Mouse (Mus musculus) ES-Bruce4 (cell line): Measurements from ENCODE around the gene Il12rb1.

Experiments used
- CTCF ChIP-seq: IDR thresholded peaks from one replicate; pipeline ENCODE4 v1.8.1; 2011; ENCODE audit warnings: low read depth, low read length
- EP300 ChIP-seq: IDR thresholded peaks from 2 replicates; pipeline ENCODE4 v1.6.1; 2011; ENCODE audit warnings: low read depth, low read length; ENCODE audit not compliant: insufficient read depth
- POLR2A ChIP-seq: IDR thresholded peaks from one replicate; pipeline ENCODE4 v1.8.1; 2011; ENCODE audit warnings: low read length; ENCODE audit not compliant: insufficient read depth

DNA sequence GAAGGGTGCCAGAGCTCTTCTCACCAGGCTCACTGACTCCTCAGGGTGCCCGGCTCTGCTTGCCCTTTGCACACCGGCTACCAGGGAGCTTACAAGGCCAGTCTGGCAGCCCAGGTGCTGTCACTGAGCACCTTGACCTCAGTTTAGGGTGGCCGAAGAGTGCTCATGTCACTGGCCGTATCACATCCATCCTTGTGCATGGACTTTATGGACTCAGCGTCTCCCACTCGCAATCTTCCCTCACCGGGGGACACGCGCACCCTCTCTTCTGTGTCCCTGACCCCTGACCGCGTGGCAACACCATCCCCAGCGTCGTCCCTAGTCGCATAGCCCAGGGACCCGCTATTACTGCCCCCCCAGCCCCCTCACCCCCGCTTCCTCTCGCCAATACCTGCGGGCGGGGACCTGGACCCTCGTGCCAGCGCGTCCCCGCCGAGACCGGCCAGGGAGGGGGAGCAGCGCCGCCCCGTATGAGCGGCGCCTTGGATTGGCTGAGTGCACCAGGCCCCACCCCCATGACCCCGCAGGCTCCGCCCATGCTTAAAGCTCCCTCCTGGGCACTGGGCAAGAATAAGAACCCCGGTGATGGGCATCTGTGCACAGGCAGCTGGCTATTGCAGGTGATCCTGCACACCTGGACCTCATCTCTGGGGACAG lies 48.4 kb downstream of the Il12rb1 start:
- TF ChIP-seq POLR2A, result no peak
- no peak for TF ChIP-seq EP300
- TF ChIP-seq CTCF, result no peak
